In genomic region chr5:143602051-143602450, GRCm38 (mm10) we compare ENCODE assay signal across 26 mouse cellular contexts. TPM values are rescaled to one million over a fixed set of nuclear protein-coding genes. Genes with fewer than 3 reads are reported as not detected.
DNase-seq lines count a peak whose midpoint lies in the region; ATAC-seq lines count a peak whose summit lies in the region.
"Had no signal": no experiment of that assay in that cellular context is flagged by ENCODE, and none has a peak within 500 bp of the region (broad histone marks: within the 10 kb centered on the region; RNA-seq: fewer than 3 reads in every experiment).

No protein-coding gene starts in this region.

- no peak for ATAC-seq in heart, embryonic 13.5 days (ENCODE audit: extremely low read depth, insufficient number of reproducible peaks, low FRiP score, low TSS enrichment)
- ATAC-seq in heart, embryonic 12.5 days (ENCODE audit: insufficient number of reproducible peaks, low FRiP score) = no peak
- ATAC-seq in kidney, embryonic 15.5 days (replicated peaks; ENCODE audit: low FRiP score) = no peak
- ATAC-seq in monocyte, adult 5-6 weeks (replicated peaks; ENCODE audit: insufficient number of reproducible peaks, low FRiP score, low TSS enrichment, poor library complexity, severe bottlenecking) = peak; percentile 77
- ATAC-seq: forebrain, embryonic 13.5 days; hindbrain, postnatal 0 days; intestine, postnatal 0 days; liver, postnatal 0 days had no signal

- H3K4me3 ChIP-seq in heart, embryonic 13.5 days = no peak overlapping the region
- H3K4me3 ChIP-seq in heart, embryonic 12.5 days = no peak overlapping the region
- H3K4me3 ChIP-seq in kidney, embryonic 15.5 days (replicated peaks) = no peak overlapping the region
- H3K4me3 ChIP-seq: erythroblast, embryonic 14.5 days; forebrain, embryonic 13.5 days; hindbrain, embryonic 10.5 days; megakaryocyte, embryonic 14.5 days; myocyte; neural tube, embryonic 15.5 days; stomach, embryonic 15.5 days had no signal

- H3K9ac ChIP-seq in heart, embryonic 13.5 days = peak overlapping the region; percentile 12; the same call in 1 of the 2 replicates
- no peak overlapping the region for H3K9ac ChIP-seq in heart, embryonic 12.5 days
- no peak overlapping the region for H3K9ac ChIP-seq in kidney, embryonic 15.5 days
- H3K9ac ChIP-seq: forebrain, embryonic 13.5 days; liver, postnatal 0 days; neural tube, embryonic 15.5 days; stomach, embryonic 15.5 days had no signal

- H3K4me1 ChIP-seq in heart, embryonic 13.5 days = 0 out of 2 replicates have a peak, but pooled peaks cover 6% of the 10 kb centered on the region
- 0 out of 2 replicates have a peak, but pooled peaks cover 3% of the 10 kb centered on the region for H3K4me1 ChIP-seq in heart, embryonic 12.5 days (replicated peaks)
- H3K4me1 ChIP-seq in kidney, embryonic 15.5 days = peaks cover 21% of the 10 kb centered on the region; the same call in 1 of the 2 replicates
- H3K4me1 ChIP-seq: forebrain, embryonic 13.5 days; megakaryocyte, embryonic 14.5 days; neural tube, embryonic 15.5 days; stomach, embryonic 15.5 days had no signal

- no peak overlapping the region for H3K4me2 ChIP-seq in heart, embryonic 13.5 days
- no peak overlapping the region for H3K4me2 ChIP-seq in heart, embryonic 12.5 days
- no peak overlapping the region for H3K4me2 ChIP-seq in kidney, embryonic 15.5 days
- H3K4me2 ChIP-seq: forebrain, embryonic 13.5 days; neural tube, embryonic 15.5 days; stomach, embryonic 15.5 days had no signal

- H3K9me3 ChIP-seq in heart, embryonic 13.5 days = no peaks in the 10 kb centered on the region
- H3K9me3 ChIP-seq in heart, embryonic 12.5 days (replicated peaks) = no peaks in the 10 kb centered on the region; the same call in 1 of the 2 replicates
- no peaks in the 10 kb centered on the region for H3K9me3 ChIP-seq in kidney, embryonic 15.5 days (replicated peaks)
- H3K9me3 ChIP-seq: forebrain, embryonic 13.5 days; hindbrain, embryonic 10.5 days; neural tube, embryonic 15.5 days; stomach, embryonic 15.5 days had no signal

- H3K36me3 ChIP-seq in heart, embryonic 13.5 days = no peaks in the 10 kb centered on the region
- no peaks in the 10 kb centered on the region for H3K36me3 ChIP-seq in heart, embryonic 12.5 days
- H3K36me3 ChIP-seq in kidney, embryonic 15.5 days = no peaks in the 10 kb centered on the region
- H3K36me3 ChIP-seq: hindbrain, embryonic 10.5 days; neural tube, embryonic 15.5 days; stomach, embryonic 15.5 days had no signal

- peak; percentile 51 for DNase-seq in kidney, postnatal 10 days
- peak; percentile 62 for DNase-seq in adrenal gland, postnatal 10 days
- DNase-seq in natural killer cell, adult 2 months (ENCODE audit: low spot score in 2 of 2) = no peak
- DNase-seq: B cell, adult 2 months; cerebellum, adult 9-11 months; gastrocnemius, postnatal 14 days; left cerebral cortex, postnatal 4 days; liver; liver, postnatal 0 days; lung, postnatal 10 days; midbrain, embryonic 14.5 days; thymus, adult 18-20 months; thymus, postnatal 4 days had no signal

- no peak overlapping the region for H3K27ac ChIP-seq in heart, embryonic 13.5 days (replicated peaks)
- no peak overlapping the region for H3K27ac ChIP-seq in heart, embryonic 12.5 days (ENCODE audit: poor library complexity, severe bottlenecking)
- H3K27ac ChIP-seq in kidney, embryonic 15.5 days = no peak overlapping the region
- H3K27ac ChIP-seq: forebrain, embryonic 13.5 days; hindbrain, embryonic 10.5 days; hindbrain, postnatal 0 days; neural tube, embryonic 15.5 days; stomach, embryonic 15.5 days had no signal

- 58% methylated on average over 10 of the region's 10 CpGs for whole genome bisulfite sequencing in heart, embryonic 13.5 days
- 72% methylated on average over 10 of the region's 10 CpGs for WGBS in heart, embryonic 12.5 days
- 53% methylated on average over 10 of the region's 10 CpGs for WGBS in kidney, embryonic 15.5 days

- no peaks in the 10 kb centered on the region for H3K27me3 ChIP-seq in heart, embryonic 13.5 days (replicated peaks)
- H3K27me3 ChIP-seq in heart, embryonic 12.5 days (replicated peaks) = no peaks in the 10 kb centered on the region
- H3K27me3 ChIP-seq in kidney, embryonic 15.5 days = no peaks in the 10 kb centered on the region
- H3K27me3 ChIP-seq: forebrain, embryonic 13.5 days; neural tube, embryonic 15.5 days; stomach, embryonic 15.5 days had no signal

RNA-seq across cellular contexts. Expression of gene Cyth3, which starts 20.2 kb away (rescaled TPM):
- polyA plus RNA-seq in heart, embryonic 13.5 days (2015; fragmentation: Nextera tagmentation; extraction: Ambion mirVana) = 36.8 and 41.4 TPM in 2 replicates
- 41.8 and 41.9 TPM in 2 replicates for polyA plus RNA-seq in heart, embryonic 12.5 days (2016; fragmentation: Nextera tagmentation; extraction: Ambion mirVana)
- 66.0 and 71.5 TPM in 2 replicates for polyA plus RNA-seq in kidney, embryonic 15.5 days (2015; fragmentation: Nextera tagmentation; extraction: Ambion mirVana)
- total RNA-seq in adrenal gland, postnatal 10 days (2021) = 100 to 1,000 TPM; 123 to 151 TPM
- total RNA-seq in monocyte, adult 5-6 weeks (2017) = 129 to 134 TPM (median 132 TPM) in 3 replicates

Comparison
In these comparisons a context has a peak if more than half of its experiments do, and no peak if none do; other contexts are left out.
1. DNase-seq: peak in kidney, postnatal 10 days (single experiment) and adrenal gland, postnatal 10 days (single experiment); none in natural killer cell, adult 2 months (0 of 2).